Mouse (Mus musculus) liver, adult 2 months (tissue): ENCODE data around the gene Erbb3.

Experiments
- CTCF ChIP-seq: fragments of 200-500 bp; IDR thresholded peaks from 2 replicates; pipeline ENCODE4 v1.5.1; 2011; ENCODE audit warnings: low read depth, low read length, control low read depth
- POLR2A ChIP-seq: fragments of 200-500 bp; IDR thresholded peaks from 2 replicates; pipeline ENCODE4 v1.6.1; 2011; ENCODE audit warnings: low read length, control low read depth; ENCODE audit not compliant: insufficient read depth; ENCODE audit errors: extremely low read depth

DNA sequence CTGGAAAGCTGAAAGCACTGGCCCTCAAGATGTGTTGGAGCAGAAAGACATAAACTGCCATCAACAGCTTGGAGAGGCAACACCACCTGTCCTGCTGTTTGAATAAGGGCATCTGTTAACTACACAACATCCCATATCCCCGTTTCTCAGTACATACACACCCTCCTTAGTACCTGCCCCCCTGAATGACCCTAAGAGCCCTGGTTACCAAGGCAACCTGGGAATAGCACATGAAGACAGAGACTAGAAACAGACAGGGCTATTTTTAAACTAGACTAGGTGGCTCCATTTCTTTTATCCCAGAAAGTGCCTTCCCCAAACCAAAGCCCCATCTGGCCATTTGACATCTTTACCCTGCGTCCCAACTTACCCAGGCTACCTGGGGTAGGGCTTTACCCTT, 46.4 kb downstream of the Erbb3 start:
- TF ChIP-seq CTCF (no peak), POLR2A (no peak)
